Mouse (Mus musculus) small intestine, adult 2 months (tissue): Measurements from ENCODE around the gene Atp6v0b. TPM values are rescaled to one million over a fixed set of nuclear protein-coding genes. Genes with fewer than 3 reads are reported as not detected.

ENCODE experiments used
- H3K27ac ChIP-seq: fragments of 200-500 bp; 2 replicates; pipeline ENCODE4 v1.5.1; 2012; ENCODE audit warnings: low read depth, low read length, control low read depth, inconsistent platforms; ENCODE audit not compliant: insufficient read depth
- H3K27me3 ChIP-seq: fragments of 200-500 bp; 2 replicates; pipeline ENCODE4 v1.6.1; 2012; ENCODE audit warnings: mild to moderate bottlenecking, moderate library complexity, low read length, inconsistent platforms; ENCODE audit not compliant: control insufficient read depth, insufficient read depth
- H3K36me3 ChIP-seq: fragments of 200-500 bp; 2 replicates; pipeline ENCODE4 v1.6.1; 2012; ENCODE audit warnings: mild to moderate bottlenecking, low read length, control low read depth, inconsistent platforms; ENCODE audit not compliant: control insufficient read depth, insufficient read depth
- H3K4me1 ChIP-seq: fragments of 200-500 bp; 2 replicates; pipeline ENCODE4 v1.6.1; 2012; ENCODE audit warnings: low read length, inconsistent platforms, mixed read lengths; ENCODE audit not compliant: control insufficient read depth, insufficient read depth, insufficient read length
- H3K4me3 ChIP-seq: fragments of 200-500 bp; 2 replicates; pipeline ENCODE4 v1.5.1; 2012; ENCODE audit warnings: low read depth, mild to moderate bottlenecking, control low read depth, inconsistent platforms, low read length, moderate library complexity
- CTCF ChIP-seq: fragments of 200-500 bp; IDR thresholded peaks from 2 replicates; pipeline ENCODE4 v1.5.1; 2012; ENCODE audit warnings: low read depth, mild to moderate bottlenecking, control low read depth, inconsistent platforms, low read length, moderate library complexity, mixed read lengths; ENCODE audit not compliant: insufficient replicate concordance, insufficient read length; ENCODE audit errors: extremely low read depth
- POLR2A ChIP-seq: fragments of 200-500 bp; IDR thresholded peaks from 2 replicates; pipeline ENCODE4 v1.6.1; 2012; ENCODE audit warnings: low read depth, mild to moderate bottlenecking, control low read depth, inconsistent platforms, low read length, moderate library complexity
- WGBS: fragments of 180-500 bp; shearing (Covaris S2); methylation state at CpG from one replicate; pipeline ENCODE4 v1.1.7; 2018; 5-methylcytosine and 5-hydroxymethylcytosine counted together
- polyA plus RNA-seq: library from polyadenylated mRNA; depleted of rRNA; stranded (reverse); fragments of >200 nt; gene quantifications from 2 replicates; pipeline ENCODE4 v1.2.3, GENCODE M21; 2012; rRNA removed

Atp6v0b gene
- polyA plus RNA-seq, 1 experiment = 435 TPM

DNA sequence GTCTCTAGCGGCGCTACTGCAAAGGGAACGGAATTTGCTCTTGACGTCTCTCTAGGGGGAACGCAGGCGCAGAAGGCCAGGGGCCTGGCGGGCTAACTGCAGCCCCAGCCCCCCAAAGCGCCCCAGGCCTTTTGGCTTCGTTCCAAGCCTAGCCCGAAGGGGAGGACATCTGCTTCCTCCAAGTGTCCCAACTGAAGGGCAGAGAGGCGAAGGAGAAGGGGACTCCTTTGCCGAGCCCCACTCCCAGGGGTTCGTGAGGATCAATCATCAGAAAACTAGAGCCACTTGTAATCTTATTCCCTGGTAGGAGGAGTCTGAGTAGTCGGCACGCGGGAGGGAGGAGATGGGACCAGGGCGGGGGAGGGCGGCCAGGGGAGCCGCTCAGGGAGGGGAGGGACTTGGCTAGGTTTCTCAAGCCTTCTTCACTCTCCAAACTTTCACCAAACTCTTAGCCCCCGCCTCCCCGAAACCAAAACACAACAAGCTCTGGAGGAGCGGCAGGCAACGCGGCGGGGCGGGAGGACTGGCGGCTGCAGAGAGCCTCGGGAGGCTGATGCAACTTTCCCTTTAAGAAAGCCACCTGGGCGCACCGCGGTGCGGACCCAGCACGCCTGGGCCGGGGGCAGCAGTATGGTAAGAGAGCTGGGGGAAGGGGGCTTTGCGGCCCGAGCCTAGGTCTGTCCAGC is 52.1 kb downstream of the Atp6v0b start:
- no peaks in the 10 kb centered on the region for H3K27me3 ChIP-seq
- H3K4me1 ChIP-seq = peaks cover 27% of the 10 kb centered on the region
- TF ChIP-seq CTCF (no peak), POLR2A (peak; percentile 22; the same call in 1 of the 2 replicates)
- peak overlapping the region; percentile 84 for H3K4me3 ChIP-seq
- peak overlapping the region; percentile 44 for H3K27ac ChIP-seq
- WGBS = 2% methylated on average over 36 of the region's 36 CpGs
- no peaks in the 10 kb centered on the region for H3K36me3 ChIP-seq

DNA sequence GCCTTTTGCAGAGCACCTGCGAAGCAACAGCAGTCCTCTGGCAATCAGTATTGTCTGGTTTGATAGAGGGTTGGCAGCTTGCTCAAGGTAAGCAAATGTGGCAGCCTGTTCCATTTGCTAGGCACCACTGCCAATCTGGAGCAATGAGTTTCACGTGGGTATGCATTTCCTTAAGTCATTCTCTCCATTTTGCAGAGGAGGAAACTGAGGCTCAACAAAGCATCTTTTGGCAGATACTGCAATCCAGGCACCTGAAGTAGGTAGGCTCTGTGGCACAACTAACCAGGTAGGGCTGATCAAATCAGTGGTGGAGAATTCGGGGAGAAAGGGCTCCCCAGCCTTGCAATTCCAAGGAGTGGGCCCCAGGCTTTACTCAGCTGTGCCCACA is 52.7 kb downstream of the Atp6v0b start, which contains the start of gene Slc6a9:
Gene Slc6a9 (plus strand): TSS at position 50 of the 388 bp plus-strand sequence.
- Histone ChIP-seq H3K36me3 (no peaks in the 10 kb centered on the region), H3K27ac (peak within 1 kb of the TSS; percentile 44), H3K4me3 (peak within 1 kb of the TSS; percentile 84), H3K27me3 (no peaks in the 10 kb centered on the region), H3K4me1 (peaks cover 29% of the 10 kb centered on the region)
- TF ChIP-seq POLR2A = no peak
- no peak for TF ChIP-seq CTCF
- WGBS = 55% methylated on average over 3 of the region's 3 CpGs

Other genes starting within 250 kb of the Atp6v0b start
- gene Dmap1, start 205.1 kb downstream of the Atp6v0b start, polyA plus RNA-seq = 8.5 and 20.5 TPM in 2 replicates
- gene Gm12845, start 162.9 kb downstream of the Atp6v0b start, polyA plus RNA-seq = not detected in 2 replicates
- not detected in 2 replicates for gene Klf17, start 121.7 kb downstream of the Atp6v0b start, polyA plus RNA-seq
- 42.8 and 49.1 TPM in 2 replicates for gene Slc6a9, start 52.8 kb downstream of the Atp6v0b start, polyA plus RNA-seq
- gene Ccdc24, start 14.8 kb downstream of the Atp6v0b start, polyA plus RNA-seq = 0.80 and 2.0 TPM in 2 replicates
- 6.7 and 7.5 TPM in 2 replicates for gene B4galt2, start 3.8 kb downstream of the Atp6v0b start, polyA plus RNA-seq
- 5.1 and 6.9 TPM in 2 replicates for gene Dph2, start 4.7 kb upstream of the Atp6v0b start, polyA plus RNA-seq
- gene Ipo13, start 27.7 kb upstream of the Atp6v0b start, polyA plus RNA-seq = 26.6 and 36.8 TPM in 2 replicates
- gene Artn, start 42.4 kb upstream of the Atp6v0b start, polyA plus RNA-seq = 1.9 and 3.1 TPM in 2 replicates
- gene St3gal3, start 247.6 kb upstream of the Atp6v0b start, polyA plus RNA-seq = 6.6 and 8.1 TPM in 2 replicates